Mouse (Mus musculus): ENCODE results near the gene Srp14.

Srp14 gene

DNA sequence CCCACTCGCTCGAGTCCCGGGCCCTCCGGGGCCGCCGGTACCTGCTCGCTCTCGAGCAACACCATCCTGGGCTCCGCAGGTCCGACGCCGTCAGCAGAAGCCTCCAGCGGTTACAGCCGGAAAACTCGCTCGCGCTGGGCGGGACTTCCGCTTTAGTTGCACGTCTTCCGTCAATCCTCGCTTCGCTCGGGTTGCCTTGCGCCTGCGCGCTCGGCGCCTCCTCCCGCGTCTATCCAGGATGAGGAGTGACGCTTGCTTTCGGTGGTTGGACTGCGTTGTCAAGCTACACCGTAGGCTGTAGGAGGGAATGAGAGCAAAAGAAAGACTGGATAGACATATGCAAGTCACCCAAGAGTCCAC lies at the start of gene Srp14:
Srp14 (minus strand) TSS at position 162 of the 360 bp plus-strand sequence.
- DNase-seq (ENCODE audit: low read depth): peak; percentile 90

GRCm38 (mm10) chr2:118526545-118526944 lies 47.0 kb upstream of the Srp14 start:
- no peak for DNase-seq (ENCODE audit: low read depth)

DNA sequence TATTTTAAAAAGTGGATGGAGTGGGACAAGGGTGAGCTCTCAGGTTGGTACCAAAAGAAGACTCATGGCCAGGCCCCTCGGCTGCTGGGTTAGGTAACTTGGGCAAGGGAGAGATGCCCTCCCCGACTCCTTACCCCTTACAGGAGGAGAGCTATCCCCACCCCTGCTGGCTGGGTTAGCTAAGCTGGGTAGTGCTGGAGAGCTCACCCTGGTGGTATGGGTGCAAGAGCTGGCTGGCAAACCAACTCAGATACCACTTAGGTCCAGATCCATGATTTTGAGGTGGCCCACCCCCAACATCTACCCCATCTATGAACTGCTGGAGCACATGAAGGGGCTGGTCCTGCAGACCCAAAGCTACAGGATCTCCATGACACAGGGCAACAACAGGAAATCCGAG lies 45.3 kb upstream of the Srp14 start:
- no peak for DNase-seq (ENCODE audit: low read depth)

DNA sequence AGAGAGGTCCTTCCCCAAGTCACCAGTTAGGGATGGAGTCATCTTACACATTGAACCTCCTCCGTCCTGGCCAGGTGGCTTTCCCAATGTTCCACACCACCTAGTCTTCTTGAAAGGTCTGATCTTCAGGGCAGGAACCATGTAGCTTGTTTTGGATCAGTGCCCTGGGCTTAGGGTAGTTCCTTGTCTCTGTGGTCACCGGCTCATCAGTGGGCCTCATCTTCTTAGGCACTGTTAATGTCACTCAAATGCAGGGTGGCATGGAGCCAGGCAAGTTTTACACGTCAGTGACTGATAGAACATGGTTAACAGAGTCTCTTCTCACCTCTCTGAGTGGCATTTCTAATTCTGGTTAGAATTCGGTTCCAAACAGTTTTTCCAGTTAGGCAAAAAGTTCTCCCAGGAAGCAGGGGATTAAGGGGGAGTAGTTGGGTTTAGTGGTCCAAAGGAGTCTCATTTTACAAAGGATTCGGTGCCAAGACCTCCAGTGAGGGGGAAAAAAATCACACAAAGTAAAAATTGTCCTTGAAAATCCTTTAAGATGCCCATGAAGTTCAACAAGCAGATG lies 43.7 kb upstream of the Srp14 start:
- no peak for DNase-seq (ENCODE audit: low read depth)

DNA sequence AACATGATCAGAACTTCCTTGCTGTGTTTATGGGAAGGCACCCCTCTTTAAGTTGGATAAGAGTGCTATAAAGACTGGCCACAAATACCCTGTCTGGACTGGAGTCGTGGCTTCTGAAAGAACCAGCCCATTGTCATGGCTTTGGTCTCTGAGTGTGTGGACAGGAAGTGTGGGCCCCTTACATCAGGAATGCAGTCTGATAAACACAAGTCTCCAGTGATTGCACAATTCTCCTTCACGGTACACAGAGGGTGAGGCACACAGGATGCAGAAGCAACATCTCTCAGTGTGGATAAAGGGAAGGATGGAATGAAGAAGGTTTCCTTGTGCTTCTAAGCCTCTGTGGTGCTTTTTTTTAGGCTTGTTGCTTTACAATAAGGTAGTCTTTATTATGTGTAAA lies 42.8 kb upstream of the Srp14 start:
- DNase-seq (ENCODE audit: low read depth): no peak

GRCm38 (mm10) chr2:118520042-118520933 lies 40.8 kb upstream of the Srp14 start:
- no peak for DNase-seq (ENCODE audit: low read depth)

DNA sequence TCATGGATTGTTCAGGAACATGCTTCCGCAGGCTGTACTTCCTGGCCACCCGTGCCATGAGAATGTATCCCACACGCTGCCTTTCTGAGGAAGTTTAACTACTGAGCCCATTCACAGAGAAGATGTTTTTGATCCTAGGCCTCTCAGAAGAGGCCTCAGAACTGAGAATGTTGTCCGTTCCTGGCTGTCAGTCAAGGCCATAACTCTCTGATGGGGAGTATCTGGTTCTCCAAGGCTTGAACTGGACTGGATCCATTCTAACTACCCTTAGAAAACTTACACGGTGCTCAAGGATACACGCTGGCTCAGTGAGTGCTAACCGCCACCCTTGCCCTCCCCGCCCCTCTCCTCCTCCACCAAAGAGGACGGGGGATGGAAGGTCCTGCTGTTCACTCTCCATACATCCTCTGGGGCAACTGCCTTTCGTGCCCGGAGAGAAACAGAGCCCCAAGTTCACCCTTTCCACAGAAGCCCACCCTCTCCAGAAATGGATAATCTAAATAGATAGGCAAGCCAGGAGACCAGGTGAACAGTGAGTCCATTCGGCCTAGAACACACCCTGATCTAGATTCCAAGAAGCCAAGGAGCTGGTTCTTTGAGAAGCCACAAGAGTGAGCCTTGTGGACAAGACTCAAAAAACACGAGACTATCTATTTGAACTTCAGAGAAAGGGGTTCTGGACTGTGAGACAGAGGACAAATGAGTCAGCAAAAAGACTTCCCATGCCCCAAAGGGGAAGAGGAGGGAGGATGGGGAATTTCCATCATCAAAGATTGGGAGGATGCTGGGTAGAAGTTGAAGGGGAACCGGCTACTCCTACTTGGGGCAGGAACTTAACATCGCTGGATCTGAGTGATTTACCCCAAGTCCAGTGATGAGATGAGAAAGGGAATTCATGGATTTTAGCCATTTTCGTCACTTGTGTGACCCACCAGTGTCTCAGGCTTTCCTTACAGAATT lies 33.2 kb upstream of the Srp14 start:
- no peak for DNase-seq (ENCODE audit: low read depth)

GRCm38 (mm10) chr2:118511779-118512417 lies 32.4 kb upstream of the Srp14 start:
- DNase-seq (ENCODE audit: low read depth): no peak

DNA sequence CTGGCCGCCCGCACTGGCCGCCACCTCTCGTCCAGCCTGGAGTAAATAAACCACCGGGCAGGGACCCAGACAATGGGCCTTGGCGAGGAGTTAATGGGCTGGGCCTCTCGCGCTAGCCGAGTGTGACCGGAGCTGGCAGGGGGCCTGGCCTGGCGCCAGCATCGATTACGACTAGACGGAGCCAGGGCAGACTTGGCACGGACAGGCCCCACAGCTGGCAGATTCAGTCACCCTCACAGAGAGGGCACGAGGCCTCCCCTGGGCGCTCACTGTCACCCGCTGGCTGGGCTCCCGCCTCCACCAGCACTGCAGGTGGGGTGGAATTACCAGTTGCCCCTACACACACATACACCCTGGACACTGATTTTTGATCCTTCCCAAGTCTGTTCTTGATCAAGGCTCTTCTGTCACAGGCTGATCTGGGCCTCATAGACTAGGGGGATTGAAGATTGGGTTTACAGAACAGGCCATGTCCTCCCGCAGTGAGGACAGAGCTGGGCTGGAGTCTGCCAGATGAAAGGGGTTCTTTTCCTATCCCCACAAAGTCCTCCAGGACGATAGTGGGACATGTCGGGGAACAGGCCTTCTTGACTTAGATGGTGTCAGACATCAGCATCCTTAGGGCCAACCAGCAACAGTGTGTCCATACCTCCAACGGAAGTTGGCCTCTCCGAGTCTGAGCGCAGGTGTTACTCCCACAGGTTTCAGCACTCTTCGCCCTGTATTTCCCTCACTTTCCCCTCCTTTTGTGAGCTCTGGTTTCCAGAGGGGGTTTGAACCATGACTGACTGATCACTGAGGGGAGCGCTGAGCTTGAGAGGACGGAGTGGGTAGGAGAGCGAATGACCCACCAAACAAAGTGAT lies 31.2 kb upstream of the Srp14 start:
- peak; percentile 90 for DNase-seq (ENCODE audit: low read depth)

GRCm38 (mm10) chr2:118509688-118510446 lies 30.4 kb upstream of the Srp14 start:
- DNase-seq (ENCODE audit: low read depth): no peak

DNA sequence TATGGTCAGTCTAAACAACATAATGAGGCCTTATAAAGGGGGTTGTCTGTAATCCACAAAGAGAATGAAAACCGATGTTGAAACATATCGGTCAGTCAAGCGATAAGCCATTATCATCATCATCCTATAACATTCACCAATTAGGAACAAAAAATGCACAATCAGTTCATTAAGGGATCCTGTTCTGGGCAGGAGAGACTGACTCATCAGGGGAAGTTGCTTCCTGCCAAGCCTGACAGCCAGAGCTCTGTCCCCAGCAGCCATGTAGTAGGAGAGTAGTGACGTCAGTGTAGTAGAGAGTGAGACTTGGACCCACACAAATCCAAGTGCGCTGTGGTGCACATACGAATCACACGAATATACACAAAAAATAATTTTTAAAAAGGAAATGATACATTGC lies 27.6 kb upstream of the Srp14 start:
- no peak for DNase-seq (ENCODE audit: low read depth)

- DNase-seq (ENCODE audit: low read depth): no peak
Measured at GRCm38 (mm10) chr2:118500191-118500590, 20.7 kb upstream of the Srp14 start.

DNA sequence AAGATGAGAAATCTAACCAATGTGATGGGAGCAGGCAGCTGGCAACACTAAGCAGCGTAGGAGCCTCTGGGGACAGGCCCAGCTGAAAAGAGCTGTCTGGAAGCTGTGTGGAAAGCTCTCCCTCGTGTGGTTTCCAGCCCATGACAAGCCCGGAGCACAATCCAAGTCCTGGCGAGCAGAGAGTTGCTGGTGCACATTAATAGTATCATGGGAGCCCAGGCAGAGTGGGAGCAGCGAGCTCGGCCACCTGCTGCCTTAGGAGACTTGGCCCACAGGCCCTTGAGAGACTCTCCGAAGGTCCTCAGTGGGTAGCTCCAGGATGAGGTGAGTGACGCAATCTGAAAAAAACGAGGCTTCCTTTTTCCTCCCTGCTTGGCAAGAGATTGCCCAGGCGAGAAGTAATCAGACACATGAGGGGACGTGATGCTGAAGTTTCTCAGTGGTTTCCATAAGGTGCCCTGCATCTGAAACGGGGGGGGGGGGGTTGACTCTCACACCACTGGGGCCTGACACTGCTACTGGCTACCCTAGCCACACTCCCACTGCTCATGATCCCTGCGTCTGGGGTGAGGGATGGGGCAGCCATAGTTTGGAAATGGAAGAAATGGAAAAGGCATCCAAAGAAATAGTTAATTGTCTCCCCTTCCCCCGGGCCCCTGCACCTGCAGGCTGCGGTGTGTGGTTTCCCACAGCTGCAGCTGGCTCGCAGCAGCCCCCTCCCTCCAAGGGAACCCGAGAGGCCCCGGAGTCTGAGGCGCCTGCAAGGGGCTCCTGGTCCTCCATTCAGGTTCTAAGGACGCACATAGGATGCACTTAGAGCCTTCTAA lies 19.8 kb upstream of the Srp14 start:
- DNase-seq (ENCODE audit: low read depth): no peak

DNA sequence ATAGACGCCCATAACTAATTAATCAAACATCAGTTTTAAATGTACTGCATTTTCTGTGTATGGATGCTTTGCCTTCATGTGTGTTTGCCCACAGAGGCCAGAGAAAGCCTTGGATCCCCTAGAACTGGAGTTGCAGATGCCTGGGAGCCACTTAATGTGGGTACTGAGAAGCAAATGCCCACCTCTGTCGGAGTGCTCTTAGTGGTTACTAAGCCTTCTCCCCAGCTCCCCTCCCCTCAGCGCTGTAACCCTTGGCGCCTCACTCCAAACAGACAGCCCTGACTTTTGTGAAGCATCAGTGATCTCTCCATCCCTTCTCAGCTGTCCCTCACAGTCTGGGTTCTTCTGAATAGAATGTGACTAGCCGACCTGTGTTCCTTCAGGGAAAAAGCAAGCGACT lies 19.0 kb upstream of the Srp14 start:
- no peak for DNase-seq (ENCODE audit: low read depth)

GRCm38 (mm10) chr2:118497890-118498289 lies 18.4 kb upstream of the Srp14 start:
- no peak for DNase-seq (ENCODE audit: low read depth)

- no peak for DNase-seq (ENCODE audit: low read depth)
Measured at GRCm38 (mm10) chr2:118495024-118495423, 15.5 kb upstream of the Srp14 start.

- DNase-seq (ENCODE audit: low read depth): no peak
Measured at GRCm38 (mm10) chr2:118491741-118492395, 12.4 kb upstream of the Srp14 start.

GRCm38 (mm10) chr2:118491281-118491731 lies 11.8 kb upstream of the Srp14 start:
- no peak for DNase-seq (ENCODE audit: low read depth)

Measured in fibroblast of lung, adult 2 months (primary cell).